Mouse (Mus musculus) colon, adult 2 months (tissue): ENCODE data around the gene Folh1. TPM values are rescaled to one million over a fixed set of nuclear protein-coding genes. Genes with fewer than 3 reads are reported as not detected.

Experiments used
- polyA plus RNA-seq: library from polyadenylated mRNA; depleted of rRNA; stranded (reverse); fragments of >200 nt; gene quantifications from 2 replicates; pipeline ENCODE4 v1.2.3, GENCODE M21; 2012; rRNA removed

Gene Folh1
- polyA plus RNA-seq: not detected in 2 replicates

DNA sequence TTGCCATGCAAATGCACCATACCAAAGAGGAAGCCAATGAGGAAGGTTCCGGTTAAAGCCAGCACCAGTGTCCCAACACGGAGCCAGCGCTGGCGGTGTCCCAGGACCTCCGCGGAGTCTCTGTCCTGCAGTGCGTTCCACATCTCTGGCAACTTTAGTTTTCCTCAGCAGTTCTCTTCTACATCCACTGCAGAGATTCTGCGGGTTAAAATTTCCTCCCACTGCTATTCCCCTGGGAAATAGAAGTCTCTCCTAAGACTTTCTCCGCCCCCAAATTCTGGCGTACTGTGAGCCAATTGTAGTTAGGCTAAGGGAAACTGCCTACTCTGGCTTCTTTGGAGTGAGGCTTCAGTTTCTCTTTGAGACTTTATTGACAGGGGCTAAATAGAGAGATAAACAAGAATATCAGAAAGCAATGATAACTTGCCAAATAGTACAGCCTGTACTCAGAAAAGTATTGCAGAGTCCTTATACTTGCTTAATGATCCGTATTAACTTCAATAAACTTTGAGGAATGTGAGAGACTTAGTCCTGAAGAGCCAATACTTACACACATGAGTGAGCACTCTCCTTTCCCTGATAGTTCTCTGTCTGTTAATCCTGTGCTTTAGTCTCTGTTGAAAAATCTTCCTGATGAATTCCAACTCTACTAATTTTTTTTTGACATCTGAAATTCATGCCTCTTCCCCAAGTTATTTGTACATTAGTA is at the start of gene Folh1:
Gene Folh1, minus strand, starts transcription at position 327 of the 709 bp plus-strand sequence.

DNA sequence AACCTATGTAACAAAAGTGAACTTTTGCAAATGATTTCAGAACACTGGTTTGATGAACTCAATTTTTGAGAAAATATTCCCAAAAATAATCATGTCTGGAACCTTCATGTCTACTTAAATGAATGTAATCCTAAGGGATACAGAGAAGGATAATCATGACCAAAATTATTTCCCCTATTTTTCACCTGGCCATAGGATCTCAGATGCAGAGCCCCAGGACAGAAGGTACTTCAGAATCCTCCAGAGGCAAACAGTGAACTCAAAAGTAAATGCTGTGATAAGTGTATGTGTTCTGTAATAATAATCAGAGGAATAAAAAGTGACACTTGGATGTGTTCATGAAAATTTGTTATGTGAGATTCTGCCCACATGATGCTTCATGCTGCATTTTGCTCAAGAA is 19.0 kb upstream of the Folh1 start, which contains the start of gene Vmn2r77:
Gene Vmn2r77, plus strand, starts transcription at position 301 of the 400 bp plus-strand sequence.

DNA sequence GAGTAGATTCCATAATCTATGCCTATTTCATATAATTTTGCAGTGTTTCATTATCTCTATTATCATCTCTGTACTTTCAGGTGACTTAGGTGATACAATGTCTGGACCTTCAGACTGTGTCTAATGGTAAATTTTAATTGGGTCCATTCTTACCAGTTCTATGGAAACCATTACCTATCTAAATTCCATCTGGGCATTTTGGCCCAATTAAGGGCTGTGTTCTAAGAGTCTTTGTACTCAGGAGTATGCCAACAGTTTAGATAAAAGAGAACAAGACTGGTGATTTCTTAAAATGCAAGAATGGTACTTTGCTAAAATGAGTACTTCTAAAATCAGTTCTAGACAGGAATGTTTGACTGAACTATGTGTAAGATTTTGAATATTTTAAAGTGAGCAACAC is 87.7 kb downstream of the Folh1 start, which contains the start of gene Olfr292:
Gene Olfr292, plus strand, starts transcription at position 301 of the 400 bp plus-strand sequence.

Other genes with a start within 250 kb of the Folh1 start
- gene Olfr295, start 192.1 kb downstream of the Folh1 start, polyA plus RNA-seq: not detected in 2 replicates
- not detected in 2 replicates for gene Olfr294, start 159.3 kb downstream of the Folh1 start, polyA plus RNA-seq
- not detected in 2 replicates for gene Olfr293, start 126.9 kb downstream of the Folh1 start, polyA plus RNA-seq
- gene Olfr292, start 87.6 kb downstream of the Folh1 start, polyA plus RNA-seq: not detected in 2 replicates
- gene Vmn2r77, start 19.1 kb upstream of the Folh1 start, polyA plus RNA-seq: not detected in 2 replicates
- not detected in 2 replicates for gene Vmn2r78, start 139.2 kb upstream of the Folh1 start, polyA plus RNA-seq
- gene Vmn2r79, start 220.2 kb upstream of the Folh1 start, polyA plus RNA-seq: not detected in 2 replicates